Mouse (Mus musculus): ENCODE results near the gene Ppip5k1.

Ppip5k1 gene

DNA sequence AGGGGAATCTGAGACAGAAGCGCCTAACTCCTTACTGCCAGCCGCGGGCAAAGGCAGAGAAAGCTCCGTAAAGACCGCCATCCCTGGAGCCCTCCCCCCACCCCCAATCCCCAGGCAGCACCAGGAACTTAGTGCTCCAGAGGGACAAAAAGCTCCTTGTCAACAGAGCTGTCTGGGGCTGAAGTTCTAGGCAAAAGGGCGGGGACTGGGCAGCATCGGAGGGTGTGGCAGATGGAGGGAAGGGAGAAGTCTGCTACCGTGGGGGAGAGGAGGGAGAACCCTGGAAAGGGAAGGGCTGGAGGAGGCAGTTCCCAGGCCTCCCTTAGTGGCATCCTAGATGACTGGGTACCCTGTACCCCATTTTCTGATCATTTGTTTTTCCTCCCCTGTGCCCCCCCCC, 57.1 kb downstream of the Ppip5k1 start:
- 0 out of 2 replicates have a peak, but pooled peaks have one; percentile 1 for ATAC-seq (ENCODE audit: low TSS enrichment)

DNA sequence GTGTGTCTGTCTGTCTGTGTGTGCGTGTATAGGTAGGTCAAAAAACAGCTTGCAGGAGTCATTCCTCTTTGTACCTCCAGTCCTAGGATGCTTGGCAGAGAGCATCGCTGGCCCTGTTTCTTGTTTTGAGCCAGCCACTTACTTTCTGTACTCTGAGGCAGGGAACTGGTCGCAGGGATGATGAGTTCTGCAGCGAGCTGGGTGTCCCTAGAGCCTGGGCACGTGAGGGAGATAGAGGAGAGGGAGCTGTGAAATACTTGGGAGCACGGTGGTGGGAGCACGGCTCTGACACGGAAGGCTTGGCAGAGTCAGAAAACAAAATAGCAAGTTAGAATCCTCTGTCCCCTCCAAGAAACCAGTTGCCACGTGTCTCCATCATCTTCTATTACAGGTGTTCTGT, 57.5 kb downstream of the Ppip5k1 start:
- ATAC-seq (ENCODE audit: low TSS enrichment) = no peak

DNA sequence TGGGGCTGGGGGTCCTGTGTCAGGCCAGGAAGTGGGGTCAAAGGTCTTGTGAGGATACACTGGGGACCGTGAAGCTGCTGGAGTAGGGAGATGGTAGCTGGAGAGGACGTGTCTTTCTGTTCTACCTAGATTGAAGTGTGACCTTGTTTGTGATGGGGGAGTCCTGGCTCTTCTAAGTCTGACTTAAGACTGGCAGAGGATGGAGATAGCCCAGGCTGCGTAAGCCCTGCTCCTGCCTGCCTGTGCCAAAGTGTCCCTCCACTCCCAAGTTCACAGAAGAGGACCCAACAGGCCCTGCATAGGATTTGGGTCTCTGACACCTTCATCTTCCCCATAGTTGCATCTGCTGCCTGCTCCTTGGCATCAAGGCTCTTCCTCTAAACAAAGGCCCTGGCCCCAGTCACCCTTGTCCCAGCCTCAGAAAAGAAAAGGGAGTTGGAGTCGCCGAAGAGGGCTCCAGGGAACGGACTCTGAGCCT, 58.4 kb downstream of the Ppip5k1 start:
- ATAC-seq (ENCODE audit: low TSS enrichment) = no peak

DNA sequence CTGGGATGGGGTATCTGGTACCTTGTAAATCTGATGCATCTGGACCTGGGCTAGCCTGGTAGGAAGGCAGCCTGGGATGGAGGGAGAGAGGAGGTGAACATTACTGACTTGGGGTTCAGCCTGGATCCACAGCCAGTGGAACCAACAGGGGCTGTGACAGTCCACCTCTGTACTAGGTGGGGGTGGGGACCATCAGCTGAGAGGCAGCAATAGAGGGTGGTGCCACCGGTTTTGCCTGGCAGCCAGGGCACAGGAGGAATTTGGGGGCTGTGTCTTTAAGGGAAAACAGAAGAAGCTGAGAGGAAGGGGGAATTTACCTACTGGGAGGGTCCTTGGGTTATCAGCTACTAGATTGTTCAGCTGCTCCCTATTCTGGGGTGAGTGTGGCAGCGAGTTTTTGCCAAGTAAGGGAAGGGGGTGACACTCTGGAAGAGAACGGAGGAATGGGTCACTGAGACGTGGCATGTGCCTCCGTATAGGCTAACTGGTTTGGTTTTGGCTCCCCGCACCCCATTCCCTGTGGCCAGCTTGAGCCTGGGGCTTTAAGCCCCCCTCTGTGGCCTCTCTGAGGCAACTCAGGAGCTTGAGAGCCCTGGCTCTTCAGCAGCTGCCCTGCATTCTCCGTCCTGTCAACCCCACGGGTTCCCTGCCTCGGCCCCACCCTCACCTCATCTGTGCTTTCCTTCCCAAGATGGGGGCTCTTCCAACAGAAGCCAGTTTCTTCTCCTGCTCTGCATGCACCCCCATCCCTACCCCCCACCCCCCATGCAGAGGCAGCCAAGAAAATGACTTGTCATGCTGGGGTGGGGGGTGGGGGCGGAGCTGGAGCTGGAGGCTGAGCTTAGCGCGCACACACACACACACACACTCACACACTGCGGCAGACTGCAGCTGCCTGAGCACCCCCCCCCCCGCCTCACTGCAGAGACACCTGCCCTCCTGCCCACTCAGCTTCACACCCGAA, 59.3 kb downstream of the Ppip5k1 start:
- ATAC-seq (ENCODE audit: low TSS enrichment) = peak; percentile 12; the same call in 1 of the 2 replicates

DNA sequence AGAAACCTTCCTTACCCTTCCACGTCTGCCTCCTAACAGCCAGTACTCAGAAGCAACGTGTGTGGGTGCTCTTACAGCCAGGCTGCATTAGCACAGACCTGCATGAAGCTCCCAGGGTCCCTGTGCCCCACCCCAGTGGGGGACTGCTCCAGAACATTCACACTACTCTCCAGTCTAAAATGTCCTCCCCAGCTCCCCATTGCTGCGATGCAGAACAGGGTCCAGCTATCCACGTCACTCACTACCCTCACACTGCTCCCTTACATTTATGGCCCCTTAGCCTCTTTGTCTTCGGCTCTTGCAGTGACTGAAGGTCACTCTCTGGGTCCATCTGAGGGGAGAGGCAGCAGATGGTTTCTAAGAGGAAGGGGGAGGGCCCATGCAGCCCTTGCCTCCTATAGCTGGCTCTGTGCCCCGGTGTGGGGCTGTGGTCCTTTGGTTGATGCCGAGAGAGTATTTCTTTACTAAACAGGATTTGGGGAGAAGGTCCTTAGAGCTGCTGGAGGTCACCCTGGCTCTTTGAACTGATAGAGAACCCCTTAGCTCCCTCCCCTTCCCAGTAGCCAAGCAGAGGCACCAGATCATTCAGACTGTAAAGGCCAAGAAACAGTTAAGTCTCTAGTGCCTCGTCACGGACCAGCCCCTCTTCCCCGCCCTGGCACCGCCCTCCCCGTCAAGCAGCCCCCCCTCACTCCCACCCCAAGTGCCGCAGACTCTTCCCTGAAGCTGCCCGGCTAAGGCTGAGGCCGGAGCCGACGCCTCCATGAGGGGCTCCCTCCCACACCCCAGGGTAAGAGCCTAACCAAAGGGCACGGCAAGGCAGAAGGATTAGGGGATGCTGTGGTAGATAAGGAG, 60.2 kb downstream of the Ppip5k1 start:
- ATAC-seq (ENCODE audit: low TSS enrichment) = peak; percentile 55

DNA sequence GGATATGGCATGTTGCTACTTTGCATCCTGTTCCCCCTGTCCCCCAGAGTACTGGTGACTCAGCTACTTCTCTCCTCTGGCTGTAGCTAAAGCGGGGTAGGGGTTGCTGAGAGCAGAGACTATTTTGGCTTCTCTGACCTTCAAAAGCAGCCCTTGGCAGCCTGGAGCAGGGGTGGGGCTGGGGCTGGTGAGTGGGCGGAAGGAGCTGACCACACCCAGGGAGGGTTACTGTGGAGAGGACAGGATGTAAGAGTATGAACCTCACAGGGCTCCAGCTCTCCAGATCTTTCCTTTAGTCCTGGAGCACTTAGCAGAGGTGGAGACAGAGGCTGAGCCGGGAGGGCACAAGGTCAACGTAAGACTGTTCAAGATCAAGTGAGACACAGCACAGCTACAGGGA, 61.0 kb downstream of the Ppip5k1 start:
- ATAC-seq (ENCODE audit: low TSS enrichment) = no peak

DNA sequence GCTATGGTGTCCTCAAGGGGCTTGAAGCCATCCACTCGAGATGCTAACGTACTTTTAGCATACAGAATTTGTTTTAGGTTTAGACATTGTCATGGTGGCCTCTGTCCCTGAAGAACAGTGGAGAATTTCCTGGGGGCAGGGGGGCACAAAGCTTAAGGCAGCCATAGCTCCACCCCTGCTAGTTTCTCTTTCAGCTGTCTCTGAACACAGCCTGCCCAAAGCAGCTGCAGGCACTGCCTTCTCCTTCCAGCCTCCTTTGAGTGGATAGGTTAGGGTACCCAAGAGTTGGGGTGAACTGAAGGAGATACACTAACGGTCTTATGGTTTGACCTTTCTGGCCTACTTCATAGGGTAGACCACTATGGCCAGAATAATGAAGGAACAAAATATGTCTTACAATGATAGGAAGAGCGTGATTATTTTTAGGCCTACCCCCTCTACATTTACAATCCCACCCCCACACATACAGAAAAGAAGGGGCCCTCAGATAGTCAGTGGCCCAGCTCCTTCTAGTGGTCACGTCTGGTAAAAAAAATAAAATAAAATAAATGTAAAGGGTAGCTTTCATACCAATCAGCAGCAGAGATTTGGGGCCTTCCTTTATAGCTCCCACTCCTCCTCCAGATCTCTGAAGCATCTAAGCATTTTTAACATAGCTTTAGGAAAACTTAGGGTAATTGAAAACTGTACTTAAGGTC, 62.7 kb downstream of the Ppip5k1 start:
- ATAC-seq (ENCODE audit: low TSS enrichment) = no peak

DNA sequence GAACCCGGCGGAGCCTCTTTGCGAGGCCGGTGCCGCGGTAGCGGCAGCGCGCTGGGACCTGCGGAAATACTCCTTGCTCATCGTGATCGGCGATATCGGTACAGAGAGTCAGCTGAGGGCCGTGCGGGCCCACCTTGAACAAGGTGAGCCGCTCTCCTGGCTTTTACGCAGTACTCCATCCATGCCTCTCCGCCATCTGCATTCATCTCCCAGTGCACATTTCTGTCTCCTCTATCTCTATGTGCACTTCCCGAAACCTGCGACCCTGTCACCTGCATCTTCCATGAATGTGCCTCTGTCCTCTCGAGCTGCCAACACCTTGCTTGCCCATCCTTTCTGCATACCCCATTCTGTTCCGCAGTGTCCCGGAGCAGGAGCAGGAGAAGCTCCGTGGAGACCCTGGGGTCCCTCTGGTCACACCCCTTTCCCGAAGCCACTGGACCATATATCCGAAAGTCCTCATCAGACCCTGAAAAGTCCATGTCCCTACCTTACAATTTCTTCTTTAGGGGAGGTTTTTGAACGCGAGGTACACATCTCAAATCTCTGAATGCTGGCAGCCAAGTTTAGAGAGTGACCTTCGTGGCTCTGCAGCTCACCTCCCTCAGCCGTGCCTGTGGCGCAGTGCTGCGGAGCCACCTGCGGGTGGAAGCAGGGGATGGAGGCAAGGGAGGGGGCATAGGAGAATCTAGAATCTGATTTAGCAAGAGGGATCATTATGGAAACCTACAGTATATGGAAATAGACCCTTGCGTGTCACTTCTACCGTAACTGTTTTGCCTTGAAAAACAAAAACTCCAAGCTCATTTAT, 65.3 kb downstream of the Ppip5k1 start:
- peak; percentile 18 for ATAC-seq (ENCODE audit: low TSS enrichment)

DNA sequence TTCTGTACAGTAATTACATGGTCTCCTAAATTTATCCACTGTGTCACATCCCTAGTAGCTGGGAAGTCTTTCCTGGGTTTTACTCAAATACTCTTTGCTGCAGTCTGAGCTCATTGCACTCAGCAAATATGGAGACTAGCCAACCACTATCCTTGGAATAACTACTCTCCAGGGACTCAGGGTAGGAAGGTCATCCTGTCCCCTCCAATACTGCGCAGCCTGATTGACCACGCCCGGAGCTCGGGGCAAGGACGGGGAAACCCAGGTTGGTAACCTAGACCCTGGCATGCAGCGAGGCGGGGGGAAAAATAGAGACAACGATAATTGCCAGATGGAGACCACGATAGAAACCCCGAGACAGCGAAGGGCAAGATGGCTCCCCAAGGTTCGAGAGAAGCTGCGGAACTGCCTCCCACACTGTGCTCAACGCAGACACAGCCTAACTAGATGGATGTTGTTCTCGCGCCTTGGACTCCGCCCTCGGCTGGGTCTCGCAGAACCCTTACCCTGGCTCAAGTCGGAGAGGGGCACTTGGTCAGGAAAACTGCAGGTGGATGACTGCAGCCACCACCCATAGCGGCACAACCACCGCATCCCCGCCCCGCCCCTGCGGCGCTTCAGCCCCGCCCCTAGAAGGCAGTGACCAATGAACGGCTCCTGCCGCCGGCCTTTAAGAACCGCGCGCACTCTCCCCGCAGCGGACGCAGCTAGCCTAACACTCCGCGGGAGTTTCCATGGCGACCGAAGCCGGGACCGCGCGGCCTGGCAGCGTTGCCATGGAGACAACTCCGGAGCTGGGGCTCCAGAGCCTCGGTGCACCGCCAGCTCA, 66.1 kb downstream of the Ppip5k1 start, which contains the start of gene Map1a:
Gene Map1a, plus strand, starts transcription at position 700 of the 829 bp plus-strand sequence.
- peak; percentile 86 for ATAC-seq (ENCODE audit: low TSS enrichment)

DNA sequence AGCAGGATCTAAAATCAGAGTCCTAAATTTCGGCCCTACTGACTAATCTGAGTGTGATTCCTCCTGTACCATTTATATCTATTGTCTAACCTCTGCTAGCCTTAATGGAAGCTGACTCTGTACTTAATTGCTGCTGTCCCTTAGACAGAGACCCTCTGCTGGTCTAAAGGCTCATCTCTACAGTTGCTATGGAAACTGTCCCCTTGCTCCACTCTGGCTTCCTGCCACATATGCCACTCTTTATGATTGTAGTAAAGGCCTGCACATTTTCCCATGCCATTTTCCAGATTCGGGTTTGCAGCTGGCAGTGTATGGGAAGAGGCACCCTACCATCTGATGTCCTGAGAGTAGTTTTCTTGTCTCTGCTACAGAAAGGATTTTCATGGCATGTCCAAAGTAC, 67.3 kb downstream of the Ppip5k1 start:
- ATAC-seq (ENCODE audit: low TSS enrichment) = no peak

DNA sequence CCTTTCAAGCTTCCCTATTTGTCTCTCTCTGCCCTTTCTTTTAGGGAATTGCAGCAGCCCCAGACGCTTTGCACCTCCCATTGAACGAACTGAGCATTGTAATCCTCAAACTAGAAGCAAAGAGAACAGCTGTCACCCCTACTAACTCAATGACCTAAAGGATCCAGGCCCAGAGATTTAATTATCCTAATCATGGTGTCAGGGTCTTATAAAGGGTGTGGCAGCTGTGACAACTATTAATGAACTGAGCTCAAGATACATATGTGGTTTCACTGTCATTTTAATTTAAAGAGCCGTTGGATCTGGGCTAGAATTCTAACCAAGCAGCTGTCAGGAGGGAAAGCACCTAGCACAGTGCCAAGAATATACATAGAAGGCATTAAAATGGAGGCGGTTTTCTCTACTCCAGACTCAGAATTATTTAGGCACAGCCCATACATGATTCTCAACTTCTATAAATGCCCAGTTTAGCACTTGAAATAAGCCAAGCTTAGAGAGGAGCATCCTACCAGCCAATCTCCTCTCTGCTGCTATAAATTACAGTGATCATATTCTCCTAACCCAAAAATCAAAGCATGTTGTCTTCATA, 83.2 kb downstream of the Ppip5k1 start:
- ATAC-seq (ENCODE audit: low TSS enrichment) = peak; percentile 68

DNA sequence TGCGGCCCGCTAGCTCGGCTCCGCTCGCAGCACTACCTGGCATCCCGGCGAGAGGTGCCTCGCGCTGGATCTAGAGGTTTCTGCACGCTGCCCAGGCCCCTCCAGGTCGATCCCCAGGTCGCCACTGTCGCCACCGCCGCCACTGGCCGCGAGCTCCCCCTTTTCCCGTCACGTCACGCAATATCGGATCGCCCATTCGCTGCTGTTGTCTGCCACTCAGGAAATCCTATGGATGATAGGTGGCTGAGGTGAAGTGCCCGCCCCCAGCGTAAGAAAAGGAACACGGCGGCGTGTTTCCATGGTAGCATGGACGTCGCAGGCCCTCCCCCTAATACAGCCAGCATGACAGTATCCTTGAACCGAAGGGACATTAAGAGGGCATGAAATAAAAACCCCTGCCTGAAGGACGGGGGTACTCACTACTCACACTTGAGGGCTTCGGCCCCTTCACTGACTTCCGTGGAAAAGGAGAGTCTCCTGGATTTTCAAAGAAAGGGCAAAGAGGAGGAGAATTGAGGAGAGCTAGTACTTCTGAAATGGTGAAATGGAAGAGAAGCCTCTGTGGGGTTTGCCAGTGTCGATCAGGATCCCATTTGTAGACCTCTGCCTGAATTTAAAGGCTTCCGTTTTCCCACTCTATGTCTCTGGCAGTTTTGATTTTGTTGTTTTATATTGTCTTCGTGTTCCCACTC, 83.8 kb downstream of the Ppip5k1 start, which contains the start of gene Trp53bp1:
Gene Trp53bp1, minus strand, starts transcription at position 172 of the 692 bp plus-strand sequence.
- ATAC-seq (ENCODE audit: low TSS enrichment) = peak; percentile 98

DNA sequence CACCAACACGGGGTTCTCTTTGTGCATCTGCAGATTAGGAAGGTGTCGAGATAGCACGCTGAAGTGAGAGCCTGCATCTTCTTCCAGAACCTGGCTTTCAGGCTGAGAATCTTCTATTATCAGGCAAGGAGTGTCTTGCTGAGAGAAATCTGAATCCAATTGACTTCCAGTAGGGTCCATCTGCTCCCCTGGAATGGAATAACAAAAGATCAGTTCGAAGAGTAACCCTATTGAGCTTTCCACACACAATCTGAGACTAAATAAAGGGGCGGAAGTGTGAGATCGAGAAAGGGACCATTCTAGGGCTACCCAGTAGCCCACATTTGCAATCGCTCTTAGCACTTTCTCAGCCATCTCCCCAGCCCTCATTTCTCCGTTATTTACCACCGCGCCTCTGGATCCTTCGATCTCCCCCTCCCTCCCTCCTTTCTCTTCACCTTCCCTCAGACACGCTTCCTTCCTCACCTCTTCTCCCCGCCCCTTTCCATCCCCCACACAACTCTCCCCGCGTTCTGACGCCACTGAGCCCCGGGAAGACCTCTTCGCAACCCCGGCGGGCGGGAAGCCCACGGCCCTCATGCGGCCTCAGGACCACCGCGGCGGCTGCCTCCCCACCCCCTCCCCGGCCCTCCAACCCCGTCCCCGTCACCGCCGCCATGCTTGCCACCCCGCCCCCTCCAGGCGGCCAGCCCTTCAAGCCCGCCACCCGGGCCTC, 84.5 kb downstream of the Ppip5k1 start:
- ATAC-seq (ENCODE audit: low TSS enrichment) = peak; percentile 33

DNA sequence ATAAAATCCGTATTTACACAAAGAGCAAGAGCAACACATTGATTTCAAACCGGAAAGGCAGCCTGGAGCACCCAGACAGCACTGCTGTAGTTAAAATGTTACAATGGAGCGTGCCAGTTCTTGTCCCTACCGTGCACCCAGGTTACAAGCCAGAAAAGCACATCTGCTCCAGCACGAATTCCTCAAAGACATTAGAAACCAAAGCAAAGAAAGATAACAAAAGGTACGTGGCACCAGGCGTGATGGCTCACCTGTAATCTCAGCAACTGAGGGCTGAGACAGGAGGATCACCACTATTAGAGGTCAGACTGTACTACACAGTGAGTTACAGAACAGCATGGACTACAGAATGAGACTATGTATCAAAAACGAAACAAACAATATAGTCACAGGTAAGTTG, 86.8 kb downstream of the Ppip5k1 start:
- no peak for ATAC-seq (ENCODE audit: low TSS enrichment)
